Mouse (Mus musculus) midbrain, embryonic 14.5 days (tissue): ENCODE results near the gene Hoxd1. TPM values are rescaled to one million over a fixed set of nuclear protein-coding genes. Genes with fewer than 3 reads are reported as not detected.
A peak's percentile ranks its signal among the peaks of the same experiment; 100 is the strongest.

ENCODE experiments used
- ATAC-seq: fragments of 200-750 bp; cut with Nextera tagmentation; 2 replicates; pipeline ENCODE4 v1.8.0; 2017; ENCODE audit warnings: moderate number of reproducible peaks, moderate library complexity; ENCODE audit not compliant: low FRiP score, low TSS enrichment
- DNase-seq: peaks from one replicate; pipeline ENCODE4 v3.0.0-alpha.2; 2015
- H3K27ac ChIP-seq: fragments of 300-500 bp; sonication (generic); replicated peaks from 2 replicates; pipeline ENCODE4 v1.5.1; 2014; ENCODE audit warnings: mild to moderate bottlenecking, low read depth, low read length, moderate library complexity
- H3K27me3 ChIP-seq: fragments of 300-500 bp; sonication (generic); 2 replicates; pipeline ENCODE4 v1.6.1; 2014; ENCODE audit warnings: low read length, control low read depth, mixed read lengths; ENCODE audit not compliant: control insufficient read depth, insufficient read depth
- H3K36me3 ChIP-seq: fragments of 300-500 bp; sonication (generic); 2 replicates; pipeline ENCODE4 v1.6.1; 2014; ENCODE audit warnings: low read length, control low read depth; ENCODE audit not compliant: control insufficient read depth, insufficient read depth
- H3K4me1 ChIP-seq: fragments of 300-500 bp; sonication (generic); 2 replicates; pipeline ENCODE4 v1.6.1; 2014; ENCODE audit warnings: mild to moderate bottlenecking, antibody characterized with exemption, low read length, control low read depth; ENCODE audit not compliant: control insufficient read depth, insufficient read depth
- H3K4me2 ChIP-seq: fragments of 300-500 bp; sonication (generic); 2 replicates; pipeline ENCODE4 v1.6.1; 2014; ENCODE audit warnings: mild to moderate bottlenecking, low read length, moderate library complexity
- H3K4me3 ChIP-seq: fragments of 300-500 bp; sonication (generic); replicated peaks from 2 replicates; pipeline ENCODE4 v1.5.1; 2014; ENCODE audit warnings: low read depth, low read length
- H3K9ac ChIP-seq: fragments of 300-500 bp; sonication (generic); replicated peaks from 2 replicates; pipeline ENCODE4 v1.6.1; 2014; ENCODE audit warnings: mild to moderate bottlenecking, low read length, moderate library complexity
- H3K9me3 ChIP-seq: fragments of 300-500 bp; sonication (generic); 2 replicates; pipeline ENCODE4 v1.6.1; 2016; ENCODE audit warnings: low read length, control low read depth, mixed read lengths; ENCODE audit not compliant: control insufficient read depth
- WGBS: fragments of 180-500 bp; shearing (Covaris S2); extraction: QIAGEN DNeasy Blood & Tissue Kit; methylation state at CpG from one replicate; pipeline ENCODE4 v1.1.7; 2014; 5-methylcytosine and 5-hydroxymethylcytosine counted together
- polyA plus RNA-seq: library from polyadenylated mRNA; unstranded; fragments of >200 nt; fragmentation: Nextera tagmentation; extraction: Ambion mirVana; gene quantifications from 2 replicates; pipeline ENCODE4 v1.2.1, GENCODE M21; 2014

Gene Hoxd1
- polyA plus RNA-seq, 1 experiment from 2014 or later, result not detected

- Histone ChIP-seq H3K4me1 (no peaks in the 10 kb centered on the region), H3K27me3 (peaks cover 100% of the 10 kb centered on the region), H3K9me3 (no peaks in the 10 kb centered on the region), H3K9ac (no peak overlapping the region), H3K4me2 (no peak overlapping the region), H3K27ac (no peak overlapping the region), H3K36me3 (no peaks in the 10 kb centered on the region), H3K4me3 (no peak overlapping the region)
- 2% methylated on average over 8 of the region's 8 CpGs for WGBS
- ATAC-seq (no peak), DNase-seq (no peak)
Measured at GRCm38 (mm10) chr2:74722949-74723348, 39.8 kb upstream of the Hoxd1 start.

GRCm38 (mm10) chr2:74724244-74725015 is 38.4 kb upstream of the Hoxd1 start:
- no peak overlapping the region for H3K4me2 ChIP-seq
- 5% methylated on average over 7 of the region's 7 CpGs for WGBS
- ATAC-seq (no peak), DNase-seq (no peak)
- H3K9ac ChIP-seq, result no peak overlapping the region
- no peaks in the 10 kb centered on the region for H3K36me3 ChIP-seq
- no peaks in the 10 kb centered on the region for H3K9me3 ChIP-seq
- H3K27me3 ChIP-seq, result peaks cover 100% of the 10 kb centered on the region
- no peak overlapping the region for H3K4me3 ChIP-seq
- H3K27ac ChIP-seq, result no peak overlapping the region
- H3K4me1 ChIP-seq, result no peaks in the 10 kb centered on the region

- Histone ChIP-seq H3K9me3 (no peaks in the 10 kb centered on the region), H3K4me1 (no peaks in the 10 kb centered on the region), H3K9ac (no peak overlapping the region), H3K36me3 (no peaks in the 10 kb centered on the region), H3K4me3 (no peak overlapping the region), H3K4me2 (no peak overlapping the region), H3K27ac (no peak overlapping the region), H3K27me3 (peaks cover 99% of the 10 kb centered on the region)
- ATAC-seq (no peak), DNase-seq (no peak)
- 2% methylated on average over 17 of the region's 17 CpGs for WGBS
Measured at GRCm38 (mm10) chr2:74725171-74725570, 37.6 kb upstream of the Hoxd1 start.

GRCm38 (mm10) chr2:74726551-74726950 is 36.2 kb upstream of the Hoxd1 start, which contains the start of gene Gm28230:
Gm28230 (plus strand) TSS chr2:74726728.
- Histone ChIP-seq H3K4me2 (no peak within 1 kb of the TSS), H3K9ac (no peak within 1 kb of the TSS), H3K27me3 (peaks cover 99% of the 10 kb centered on the region), H3K36me3 (no peaks in the 10 kb centered on the region), H3K4me3 (0 out of 2 replicates have a peak within 1 kb of the TSS, but pooled peaks have one; percentile 3), H3K9me3 (no peaks in the 10 kb centered on the region), H3K4me1 (no peaks in the 10 kb centered on the region), H3K27ac (no peak within 1 kb of the TSS)
- ATAC-seq (no peak), DNase-seq (no peak)
- WGBS, result 3% methylated on average over 5 of the region's 5 CpGs

GRCm38 (mm10) chr2:74726973-74727639 is 35.7 kb upstream of the Hoxd1 start:
- H3K27ac ChIP-seq, result no peak overlapping the region

GRCm38 (mm10) chr2:74727640-74728302 is 35.0 kb upstream of the Hoxd1 start:
- no peak overlapping the region for H3K9ac ChIP-seq
- H3K9me3 ChIP-seq, result no peaks in the 10 kb centered on the region
- H3K4me1 ChIP-seq, result no peaks in the 10 kb centered on the region
- DNase-seq, result no peak
- under 1% methylated on average over 25 of the region's 25 CpGs for WGBS
- H3K27ac ChIP-seq, result no peak overlapping the region
- peaks cover 99% of the 10 kb centered on the region for H3K27me3 ChIP-seq
- H3K36me3 ChIP-seq, result no peaks in the 10 kb centered on the region
- ATAC-seq, result no peak
- no peak overlapping the region for H3K4me2 ChIP-seq
- H3K4me3 ChIP-seq, result no peak overlapping the region

More at GRCm38 (mm10) chr2:74726973-74727639, 35.7 kb upstream of the Hoxd1 start:
- H3K4me1 ChIP-seq, result no peaks in the 10 kb centered on the region
- no peaks in the 10 kb centered on the region for H3K9me3 ChIP-seq
- no peak; the same call in 1 of the 2 replicates for ATAC-seq
- peaks cover 99% of the 10 kb centered on the region for H3K27me3 ChIP-seq
- H3K4me3 ChIP-seq, result 0 out of 2 replicates have a peak overlapping the region, but pooled peaks have one; percentile 3
- H3K4me2 ChIP-seq, result no peak overlapping the region
- H3K9ac ChIP-seq, result no peak overlapping the region
- H3K36me3 ChIP-seq, result no peaks in the 10 kb centered on the region
- WGBS, result 1% methylated on average over 43 of the region's 43 CpGs
- DNase-seq, result no peak

- no peak overlapping the region for H3K4me2 ChIP-seq
- H3K36me3 ChIP-seq, result no peaks in the 10 kb centered on the region
- no peak overlapping the region for H3K4me3 ChIP-seq
- ATAC-seq (no peak), DNase-seq (no peak)
- peaks cover 97% of the 10 kb centered on the region for H3K27me3 ChIP-seq
- no peak overlapping the region for H3K9ac ChIP-seq
- WGBS, result 1% methylated on average over 13 of the region's 13 CpGs
- no peak overlapping the region for H3K27ac ChIP-seq
- H3K9me3 ChIP-seq, result no peaks in the 10 kb centered on the region
- H3K4me1 ChIP-seq, result no peaks in the 10 kb centered on the region
Measured at GRCm38 (mm10) chr2:74728303-74728680, 34.5 kb upstream of the Hoxd1 start.

- H3K27ac ChIP-seq, result no peak overlapping the region
- no peak overlapping the region for H3K9ac ChIP-seq
- peaks cover 97% of the 10 kb centered on the region for H3K27me3 ChIP-seq
- 3% methylated on average over 8 of the region's 8 CpGs for WGBS
- no peaks in the 10 kb centered on the region for H3K4me1 ChIP-seq
- ATAC-seq (no peak), DNase-seq (no peak)
- H3K4me2 ChIP-seq, result no peak overlapping the region
- H3K36me3 ChIP-seq, result no peaks in the 10 kb centered on the region
- H3K9me3 ChIP-seq, result no peaks in the 10 kb centered on the region
- H3K4me3 ChIP-seq, result no peak overlapping the region
Measured at GRCm38 (mm10) chr2:74730331-74730730, 32.4 kb upstream of the Hoxd1 start.
